In the genomic region with DNA sequence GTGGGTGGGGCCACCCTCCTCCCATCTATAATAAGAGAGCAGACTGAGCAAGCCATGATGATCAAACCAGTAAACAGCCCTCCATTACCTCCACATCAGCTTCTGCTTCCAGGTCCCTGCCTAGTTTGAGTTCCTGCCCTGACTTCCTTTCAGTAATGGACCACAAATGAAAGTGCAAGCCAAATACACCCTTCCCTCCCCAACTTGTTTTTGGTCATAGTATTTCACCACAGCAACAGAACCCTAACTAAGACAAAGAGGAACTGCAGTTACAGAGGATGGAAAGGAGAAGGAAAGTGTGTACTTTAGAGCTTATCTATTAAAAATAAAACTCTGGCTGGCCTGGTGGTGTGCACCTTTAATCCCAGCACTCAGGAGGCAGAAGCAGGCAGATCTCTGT, we compare ENCODE assay signal across 37 mouse cellular contexts. TPM values are rescaled to one million over a fixed set of nuclear protein-coding genes. Genes with fewer than 3 reads are reported as not detected.
DNase-seq lines count a peak whose midpoint lies in the region; ATAC-seq and TF ChIP-seq lines count a peak whose summit lies in the region.
"Had no signal": no experiment of that assay in that cellular context is flagged by ENCODE, and none has a peak within 500 bp of the region (broad histone marks: within the 10 kb centered on the region; RNA-seq: fewer than 3 reads in every experiment).

No protein-coding gene starts in this region.

- H3K27me3 ChIP-seq in liver, adult 2 months (ENCODE audit: control insufficient read depth, insufficient read depth, low read length): no peaks in the 10 kb centered on the region
- no peaks in the 10 kb centered on the region for H3K27me3 ChIP-seq in MEL (ENCODE audit: control insufficient read depth in 1 of 2, insufficient read depth in 2 of 2, low read length in 2 of 2)
- H3K27me3 ChIP-seq: hindbrain, embryonic 12.5 days; intestine, embryonic 15.5 days; limb, embryonic 15.5 days; neural tube, embryonic 12.5 days had no signal

- peak; percentile 45 for DNase-seq in liver, adult 2 months (ENCODE audit: extremely low read depth, low read depth, low spot score)
- DNase-seq in liver (no peak), MEL (ENCODE audit: low read depth, low spot score) (peak; percentile 68)
- DNase-seq in monocyte, adult 2 months (ENCODE audit: low read depth in 1 of 2, low spot score in 2 of 2): peak; percentile 16 to 35
- DNase-seq in gastrocnemius, adult 2 months: no peak
- DNase-seq in spleen, postnatal 36 days (ENCODE audit: low spot score in 2 of 2): no peak
- no peak for DNase-seq in kidney, postnatal 36 days
- DNase-seq: adrenal gland, postnatal 25 days; cerebellum, adult 8-10 months; cerebellum, postnatal 25 days; gastrocnemius, postnatal 25 days; heart, adult 18-20 months; kidney, adult 2 months; kidney, postnatal 4 days; lung, postnatal 10 days; midbrain, embryonic 14.5 days; right cerebral cortex, postnatal 4 days; thymus, postnatal 14 days had no signal

- no peak overlapping the region for H3K4me3 ChIP-seq in liver, adult 2 months (ENCODE audit: insufficient read depth, low read depth, low read length)
- no peak overlapping the region for H3K4me3 ChIP-seq in MEL (ENCODE audit: control insufficient read depth in 1 of 2, insufficient read depth in 1 of 2, low read depth in 2 of 2, low read length in 2 of 2)
- H3K4me3 ChIP-seq in gastrocnemius, adult 2 months: no peak overlapping the region
- H3K4me3 ChIP-seq: hindbrain, embryonic 12.5 days; intestine, embryonic 15.5 days; limb, embryonic 10.5 days; limb, embryonic 15.5 days; neural tube, embryonic 12.5 days; stomach, embryonic 15.5 days had no signal

- ATAC-seq in granulocyte monocyte progenitor cell, adult 5-6 weeks (replicated peaks; ENCODE audit: poor library complexity, severe bottlenecking): peak; percentile 87
- ATAC-seq: forebrain, embryonic 14.5 days; hindbrain, postnatal 0 days; intestine, embryonic 15.5 days had no signal

- no peaks in the 10 kb centered on the region for H3K4me1 ChIP-seq in liver, adult 2 months (ENCODE audit: control insufficient read depth, insufficient read depth, low read length)
- peaks cover 0 to 3% of the 10 kb centered on the region in 2 experiments; a peak in 1 of 4 replicates for H3K4me1 ChIP-seq in MEL (ENCODE audit: control insufficient read depth in 1 of 2, insufficient read depth in 2 of 2, low read length in 2 of 2)
- H3K4me1 ChIP-seq: intestine, embryonic 15.5 days; stomach, embryonic 15.5 days had no signal

- H3K27ac ChIP-seq in liver, adult 2 months (replicated peaks; ENCODE audit: insufficient read depth, low read depth, low read length): no peak overlapping the region
- no peak overlapping the region for H3K27ac ChIP-seq in MEL (ENCODE audit: control insufficient read depth, low read depth, low read length)
- H3K27ac ChIP-seq in gastrocnemius, adult 2 months: no peak overlapping the region
- H3K27ac ChIP-seq: hindbrain, embryonic 12.5 days; hindbrain, postnatal 0 days; intestine, embryonic 15.5 days; limb, embryonic 10.5 days; limb, embryonic 15.5 days; neural tube, embryonic 12.5 days had no signal

- intact Hi-C loops in gastrocnemius, adult 2 months (cut with DNase I): loop anchor here (5.0 to 10.0 kb wide), 2 partner anchors 261 to 438 kb away; no protein-coding TSS in a partner anchor

- TF ChIP-seq RAD21 in MEL (IDR thresholded peaks at IDR 0.05; ENCODE audit: low read depth, low read length): no peak

- no peaks in the 10 kb centered on the region for H3K36me3 ChIP-seq in liver, adult 2 months (ENCODE audit: control insufficient read depth, insufficient read depth, low read length)
- peaks cover 0 to 2% of the 10 kb centered on the region in 2 experiments; a peak in 2 of 4 replicates for H3K36me3 ChIP-seq in MEL (ENCODE audit: control insufficient read depth in 1 of 2, insufficient read depth in 2 of 2, low read length in 2 of 2)
- H3K36me3 ChIP-seq: hindbrain, embryonic 12.5 days; intestine, embryonic 15.5 days; limb, embryonic 10.5 days; limb, embryonic 15.5 days; neural tube, embryonic 12.5 days; stomach, embryonic 15.5 days had no signal

- H3K9me3 ChIP-seq in MEL (replicated peaks; ENCODE audit: insufficient read depth, low read length): no peaks in the 10 kb centered on the region
- H3K9me3 ChIP-seq: intestine, embryonic 15.5 days; limb, embryonic 10.5 days; limb, embryonic 15.5 days; neural tube, embryonic 12.5 days; stomach, embryonic 15.5 days had no signal

- no peak for TF ChIP-seq EP300 in MEL (IDR thresholded peaks at IDR 0.05; ENCODE audit: low read depth in 1 of 2, low read length in 2 of 2)

- no peak for TF ChIP-seq POLR2A in liver, adult 2 months (IDR thresholded peaks at IDR 0.05; ENCODE audit: extremely low read depth, insufficient read depth, low read length)
- no peak for TF ChIP-seq POLR2A in MEL (IDR thresholded peaks at IDR 0.05; ENCODE audit: control insufficient read depth in 1 of 2, insufficient read depth in 1 of 2, low read depth in 1 of 2, low read length in 2 of 2, poor library complexity in 1 of 2)

- no peak for TF ChIP-seq CTCF in liver, adult 2 months (IDR thresholded peaks at IDR 0.05; ENCODE audit: low read depth, low read length)
- no peak for TF ChIP-seq CTCF in MEL (IDR thresholded peaks at IDR 0.05 in 2 of 3, conservative IDR thresholded peaks at IDR 0.05 in 1 of 3; ENCODE audit: control insufficient read depth in 1 of 3, insufficient read depth in 1 of 3, low read depth in 2 of 3, low read length in 3 of 3, poor library complexity in 1 of 3, severe bottlenecking in 1 of 3)
- no peak for TF ChIP-seq CTCF in gastrocnemius, adult 2 months (IDR thresholded peaks at IDR 0.05)

- no peaks in the 10 kb centered on the region for H3K79me2 ChIP-seq in liver, adult 2 months (ENCODE audit: control insufficient read depth, insufficient read depth, low read length)
- H3K79me2 ChIP-seq in MEL (ENCODE audit: control insufficient read depth, insufficient read depth, low read length, poor library complexity): no peaks in the 10 kb centered on the region

- H3K9ac ChIP-seq in liver, adult 2 months (ENCODE audit: low read depth, low read length): no peak overlapping the region
- H3K9ac ChIP-seq in MEL (ENCODE audit: control insufficient read depth, low read depth, low read length, poor library complexity, severe bottlenecking): no peak overlapping the region
- H3K9ac ChIP-seq: hindbrain, embryonic 12.5 days; intestine, embryonic 15.5 days; limb, embryonic 15.5 days; neural tube, embryonic 12.5 days; stomach, embryonic 15.5 days had no signal

TF ChIP-seq in MEL, 35 proteins besides CTCF, POLR2A, EP300 and RAD21:
- no peak for TF ChIP-seq CHD2 (IDR thresholded peaks at IDR 0.05; ENCODE audit: low read length)
- no peak for TF ChIP-seq SMC3 (IDR thresholded peaks at IDR 0.05; ENCODE audit: low read depth, low read length)
- TF ChIP-seq MAFK (IDR thresholded peaks at IDR 0.05; ENCODE audit: borderline replicate concordance, low read depth, low read length): no peak
- TF ChIP-seq MAX (IDR thresholded peaks at IDR 0.05; ENCODE audit: low read length): no peak
- TF ChIP-seq MEF2A (IDR thresholded peaks at IDR 0.05; ENCODE audit: extremely low read depth, insufficient replicate concordance, low read depth, low read length, poor library complexity, severe bottlenecking): no peak
- TF ChIP-seq USF1 (IDR thresholded peaks at IDR 0.05; ENCODE audit: low read depth, low read length): no peak
- TF ChIP-seq GABPA (IDR thresholded peaks at IDR 0.05; ENCODE audit: low read depth, low read length): no peak

RNA-seq across cellular contexts. Expression of a gene that starts 47.0 kb away (rescaled TPM):
- 25.8 and 26.8 TPM in 2 replicates for total RNA-seq in liver, adult 2 months (2014; rRNA removed)
- polyA plus RNA-seq in liver, adult 2 months (2012; rRNA removed): 8.4 and 11.6 TPM in 2 replicates
- total RNA-seq in MEL (2012; rRNA removed): 40.1 and 41.9 TPM in 2 replicates
- polyA plus RNA-seq in MEL (2012; ENCODE audit: insufficient read depth in 1 of 2, insufficient read length in 2 of 2, low read depth in 1 of 2, low replicate concordance in 2 of 2, missing spikeins in 1 of 2): 100 to 1,000 TPM in 1 of 2 experiments, 10 to 100 TPM in 1; 47.5 to 218 TPM
- total RNA-seq in granulocyte monocyte progenitor cell, adult 5-6 weeks (2014; fragmentation: Nextera tagmentation): 61.0 and 119 TPM in 2 replicates
- 117 and 145 TPM in 2 replicates for total RNA-seq in granulocyte monocyte progenitor cell, adult 5-6 weeks (2017)
- total RNA-seq in gastrocnemius, adult 2 months (2021): 10 to 100 TPM; 22.8 to 27.0 TPM

RNA-seq across cellular contexts. Expression of a gene that starts 47.3 kb away (rescaled TPM):
- not detected in 2 replicates for total RNA-seq in liver, adult 2 months (2014; rRNA removed)
- not detected in 2 replicates for polyA plus RNA-seq in liver, adult 2 months (2012; rRNA removed)
- not detected in 2 replicates for total RNA-seq in MEL (2012; rRNA removed)
- polyA plus RNA-seq in MEL (2012; ENCODE audit: insufficient read depth in 1 of 2, insufficient read length in 2 of 2, low read depth in 1 of 2, low replicate concordance in 2 of 2, missing spikeins in 1 of 2): not detected
- total RNA-seq in granulocyte monocyte progenitor cell, adult 5-6 weeks (2014; fragmentation: Nextera tagmentation): not detected in 2 replicates
- not detected in 2 replicates for total RNA-seq in granulocyte monocyte progenitor cell, adult 5-6 weeks (2017)
- total RNA-seq in gastrocnemius, adult 2 months (2021): not detected
- total RNA-seq: adrenal gland, adult 18-20 months; adrenal gland, postnatal 25 days; gastrocnemius, postnatal 25 days; heart, adult 18-20 months; hindbrain, postnatal 0 days; layer of hippocampus, adult 8-10 months; left cerebral cortex, postnatal 10 days; megakaryocyte-erythroid progenitor cell, adult 5-6 weeks had no signal
- polyA plus RNA-seq: embryonic facial prominence, embryonic 11.5 days; forebrain, embryonic 14.5 days; heart, embryonic 11.5 days; heart, embryonic 16.5 days; hindbrain, embryonic 12.5 days; hindbrain, postnatal 0 days; intestine, embryonic 15.5 days; kidney, adult 2 months; kidney, embryonic 16.5 days; limb, embryonic 10.5 days; limb, embryonic 15.5 days; liver, embryonic 16.5 days; midbrain, embryonic 14.5 days; neural tube, embryonic 12.5 days; stomach, embryonic 15.5 days; urinary bladder, adult 2 months had no signal

Comparison
In these comparisons a context has a peak if more than half of its experiments do, and no peak if none do; other contexts are left out.
1. DNase-seq: peak in liver, adult 2 months (single experiment), MEL (single experiment) and monocyte, adult 2 months (2 of 2); none in liver (single experiment), gastrocnemius, adult 2 months (single experiment), spleen, postnatal 36 days (0 of 2) and kidney, postnatal 36 days (0 of 2).